Mouse (Mus musculus) frontal cortex, postnatal 14 days (tissue): ENCODE measurements around the gene Agl.
A peak's percentile ranks its signal among the peaks of the same experiment; 100 is the strongest.
"Not testable (repeated sequence)": the region's sequence is repeated elsewhere in the genome, so short reads cannot be mapped to it uniquely, and the experiment has no call there.

Experiments
- DNase-seq, 2 experiments: peaks; one replicate each; pipeline ENCODE4 v3.0.0; 2022; ENCODE audit warnings: low spot score in 2 of 2

The Agl gene

DNA sequence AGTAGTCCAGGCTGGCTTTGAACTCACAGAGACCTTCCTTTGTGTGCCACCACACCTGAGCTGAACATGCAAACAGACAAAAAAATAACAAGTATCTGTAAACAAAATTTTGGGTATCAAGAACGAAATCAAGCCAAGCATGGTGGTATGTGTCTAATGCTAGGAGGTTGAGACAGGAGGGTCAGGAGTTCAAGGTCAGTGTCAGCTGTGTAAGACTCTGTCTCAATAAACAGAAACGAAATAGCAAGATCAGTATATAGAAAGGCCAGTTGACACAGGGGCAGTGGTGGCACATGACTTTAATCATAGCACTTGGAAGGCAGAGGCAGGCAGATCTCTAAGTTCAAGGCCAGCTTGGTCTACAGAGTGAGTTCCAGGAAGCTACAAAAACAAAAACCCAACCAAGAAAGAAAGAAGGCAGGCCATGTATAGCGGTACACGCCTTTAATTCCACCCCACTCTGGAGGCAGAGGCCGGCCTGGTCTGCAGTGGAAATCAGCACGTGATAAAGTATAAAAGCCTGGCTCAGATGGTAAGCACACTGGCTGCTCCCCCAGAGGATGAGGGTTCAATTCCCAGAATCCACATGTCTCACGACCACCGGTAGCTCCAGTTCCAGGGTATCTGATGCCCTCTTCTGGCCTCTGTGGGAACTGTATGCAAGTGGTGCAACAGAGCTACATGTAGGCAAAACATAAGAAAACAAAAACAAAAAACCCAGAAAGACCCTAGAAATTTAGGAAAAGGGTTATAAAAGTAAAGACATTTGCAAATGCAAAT is 59.4 kb downstream of the Agl start:
- peak in 1 of 2 experiments; percentile 29 for DNase-seq

DNA sequence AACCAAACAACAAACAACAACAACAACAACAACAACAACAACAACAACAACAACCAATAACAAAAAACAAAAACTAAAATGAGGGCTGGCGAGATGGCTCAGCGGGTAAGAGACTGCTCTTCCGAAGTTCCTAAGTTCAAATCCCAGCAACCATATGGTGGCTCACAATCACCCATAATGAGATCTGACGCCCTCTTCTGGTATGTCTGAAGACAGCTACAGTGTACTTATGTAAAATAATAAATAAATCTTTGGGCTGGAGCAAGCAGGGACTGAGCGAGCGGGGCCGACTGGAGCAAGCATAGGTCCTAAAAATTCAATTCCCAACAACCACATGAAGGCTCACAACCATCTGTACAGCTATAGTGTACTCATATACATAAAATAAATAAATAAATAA is 60.3 kb downstream of the Agl start:
- DNase-seq, result not testable (repeated sequence)

DNA sequence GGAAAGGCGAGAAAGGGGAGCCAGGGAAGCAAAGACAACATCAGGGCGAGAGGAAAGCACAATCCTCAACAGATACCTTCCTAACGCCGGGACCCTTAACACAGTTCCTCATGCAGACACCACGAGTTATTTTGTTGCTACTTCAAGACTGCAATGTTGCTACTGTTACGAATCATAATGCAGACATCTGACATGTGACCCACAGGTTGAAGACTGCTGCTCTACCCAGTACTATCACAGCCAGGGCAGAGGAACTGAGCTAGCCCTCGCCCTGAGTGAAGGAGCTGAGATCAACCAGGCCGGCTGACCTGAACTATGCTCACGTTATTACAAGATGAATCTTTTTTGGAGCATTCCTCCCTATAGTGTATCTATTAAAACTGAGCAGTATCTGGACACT is 67.0 kb downstream of the Agl start:
- DNase-seq, result no peak

DNA sequence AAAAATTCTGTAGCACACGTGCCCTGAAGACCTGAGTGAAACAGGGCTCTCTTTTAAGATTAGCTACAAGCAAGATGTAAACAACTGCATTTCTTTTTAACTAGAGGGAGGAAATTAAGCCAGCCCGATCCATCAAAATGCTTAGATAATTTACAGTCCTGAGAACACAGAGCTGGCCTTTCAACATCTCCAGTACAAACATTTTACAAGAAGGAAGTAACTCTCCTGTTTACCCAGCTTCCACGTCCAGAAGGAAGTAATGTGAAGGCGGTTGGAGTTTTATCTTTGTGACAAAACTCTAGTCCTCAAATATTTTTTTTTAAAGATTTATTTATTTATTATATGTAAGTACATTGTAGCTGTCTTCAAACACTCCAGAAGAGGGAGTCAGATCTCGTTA is 67.9 kb downstream of the Agl start:
- no peak for DNase-seq

DNA sequence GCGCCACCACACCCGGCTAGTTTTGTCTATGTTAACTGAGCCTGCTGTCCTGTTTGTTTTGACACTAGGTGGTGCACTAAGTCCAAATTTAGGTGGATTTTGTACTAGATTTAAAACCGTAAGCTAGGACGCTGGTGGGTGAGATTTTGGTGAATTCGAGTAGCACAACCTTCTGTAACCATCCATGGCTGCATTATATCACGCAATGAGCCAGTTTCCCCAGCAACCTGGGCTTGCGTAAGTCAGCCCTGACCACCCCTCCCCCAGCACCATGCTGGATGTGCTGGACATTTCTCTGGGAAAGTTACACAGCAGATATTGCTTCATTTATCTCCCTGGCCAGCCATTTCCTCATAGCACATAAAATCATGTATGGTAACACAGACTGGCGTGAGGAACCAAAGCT is 70.6 kb downstream of the Agl start:
- no peak for DNase-seq

DNA sequence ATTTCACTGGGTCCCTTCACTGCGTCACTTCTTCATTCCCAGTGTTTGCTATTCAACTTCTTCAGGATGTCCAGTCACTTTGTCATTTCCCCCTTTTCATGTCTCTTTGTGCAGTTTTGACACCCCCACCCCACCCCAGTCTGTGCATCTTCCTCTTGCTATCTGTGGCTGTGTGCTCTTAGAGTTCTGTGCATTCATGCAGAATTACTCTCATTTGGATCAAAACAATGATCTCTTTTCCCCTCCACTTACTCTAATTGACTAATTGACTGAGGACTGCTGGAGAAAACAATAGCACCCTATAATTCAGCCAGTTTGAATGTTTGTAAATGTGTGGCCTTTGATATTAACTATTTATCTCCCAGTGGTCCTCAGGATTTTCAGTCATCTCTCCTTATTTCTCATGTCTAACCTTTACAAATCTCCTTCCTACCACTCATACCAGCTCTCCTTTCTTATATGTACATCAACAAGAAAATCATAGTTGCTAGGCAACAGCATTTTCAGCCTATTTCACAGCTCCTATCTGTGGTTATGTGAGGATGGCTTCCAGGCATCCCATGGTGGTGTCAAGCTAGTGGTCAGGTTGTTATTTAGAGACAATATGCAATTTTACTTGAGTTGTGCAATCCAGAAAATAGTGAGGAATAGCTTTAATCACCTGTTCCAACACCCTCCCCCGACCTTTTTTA is 78.3 kb downstream of the Agl start:
- DNase-seq, result no peak

DNA sequence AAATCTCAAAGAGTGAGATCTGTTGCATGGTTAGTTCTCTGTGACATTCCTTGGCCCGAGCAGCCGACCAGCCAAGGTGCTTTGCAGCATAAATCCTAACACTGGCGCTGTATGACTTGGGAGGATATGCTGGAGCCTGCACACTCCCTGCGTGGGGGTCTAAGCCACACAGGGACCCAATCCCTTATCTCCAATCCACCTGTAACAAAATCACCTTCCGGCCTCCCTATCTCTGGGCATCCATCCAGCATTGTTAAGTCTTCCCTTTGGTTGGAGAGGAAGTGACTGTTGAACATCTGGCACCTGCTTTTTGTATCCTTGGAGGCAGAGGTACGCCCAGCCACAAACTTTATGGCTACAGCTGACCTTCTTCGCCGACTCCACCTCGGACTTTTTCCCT is 81.2 kb downstream of the Agl start:
- no peak for DNase-seq

DNA sequence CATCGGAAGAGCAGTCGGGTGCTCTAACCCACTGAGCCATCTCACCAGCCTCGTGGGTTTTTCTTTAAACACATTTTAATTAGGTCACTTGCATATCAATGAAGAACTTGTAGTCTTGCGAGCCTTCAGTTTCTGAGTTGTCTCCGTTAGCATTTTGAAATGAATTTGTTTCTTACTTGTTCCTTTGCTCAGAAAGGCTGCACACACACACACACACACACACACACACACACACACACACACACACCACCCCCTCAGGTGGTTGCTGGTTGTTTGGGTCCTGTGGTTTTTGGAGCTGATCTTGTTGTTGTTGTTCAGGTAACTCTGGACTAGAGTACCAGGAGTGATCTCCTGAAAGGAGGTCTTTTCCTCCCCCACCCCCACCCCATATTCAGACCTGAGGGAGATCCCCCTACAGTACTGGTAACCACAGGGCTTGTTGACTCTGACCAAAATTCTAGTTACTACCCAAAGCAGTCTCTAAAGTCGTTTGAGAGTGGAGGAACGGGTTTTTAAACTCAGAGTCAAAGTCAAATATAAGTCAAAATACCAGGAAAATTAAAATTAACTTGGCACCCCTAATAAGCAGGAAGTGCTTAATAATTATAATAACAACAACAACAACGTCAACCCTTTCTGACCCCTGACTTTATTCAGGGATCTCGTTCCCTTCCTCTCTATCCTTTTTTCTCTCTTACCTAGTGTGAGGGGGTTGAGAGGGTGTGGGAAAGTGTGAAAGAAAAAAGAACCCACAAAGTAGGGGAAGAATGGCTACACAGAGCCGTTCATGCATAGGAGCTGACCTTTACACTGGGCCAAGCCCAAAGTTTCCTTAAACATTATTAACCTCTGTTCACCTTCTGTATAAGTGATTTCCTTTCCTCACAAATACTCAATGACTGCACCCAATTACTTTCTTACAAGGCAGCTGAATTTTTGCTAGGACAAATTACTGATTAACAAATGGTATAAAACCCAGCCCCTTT is 84.2 kb downstream of the Agl start:
- DNase-seq, result no peak

DNA sequence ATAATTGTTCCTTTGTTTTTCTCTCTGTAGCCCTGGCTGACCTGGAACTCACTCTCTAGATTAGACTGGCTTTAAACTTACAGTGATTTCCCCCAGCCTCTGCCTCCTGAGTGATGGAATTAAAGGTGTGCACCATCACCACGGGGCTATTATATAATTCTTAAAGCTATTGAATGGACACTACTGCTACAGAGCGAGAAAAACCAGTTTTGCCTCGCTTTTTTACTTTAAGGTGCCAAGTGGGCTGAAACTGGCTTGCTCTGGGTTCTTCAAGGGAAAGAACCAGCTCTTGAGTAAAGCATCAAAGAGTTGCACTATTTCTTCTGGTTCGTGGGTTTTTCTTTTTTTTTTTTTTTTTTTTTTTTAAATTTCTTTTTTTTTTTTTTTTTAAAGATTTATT is 85.0 kb downstream of the Agl start:
- no peak for DNase-seq

DNA sequence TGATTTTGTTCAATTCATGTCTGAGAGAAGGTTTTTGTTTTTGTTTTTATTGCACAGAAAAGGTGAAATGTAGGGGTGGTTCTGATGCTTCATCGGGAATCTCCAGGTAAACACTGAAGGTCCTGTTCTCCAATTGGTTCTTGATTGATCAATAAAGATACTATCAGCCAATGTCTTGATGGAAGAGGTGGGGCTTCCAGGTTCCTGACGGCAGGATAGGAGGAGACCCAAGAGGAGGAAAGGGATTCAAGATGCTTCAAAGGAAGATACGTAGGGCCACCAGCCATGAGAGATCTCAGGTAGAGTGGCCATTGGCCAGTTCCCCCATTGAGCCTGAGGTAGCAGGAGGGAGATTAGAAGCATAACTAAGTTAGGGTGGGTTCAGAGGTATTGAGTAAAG is 89.0 kb downstream of the Agl start:
- DNase-seq, result no peak

DNA sequence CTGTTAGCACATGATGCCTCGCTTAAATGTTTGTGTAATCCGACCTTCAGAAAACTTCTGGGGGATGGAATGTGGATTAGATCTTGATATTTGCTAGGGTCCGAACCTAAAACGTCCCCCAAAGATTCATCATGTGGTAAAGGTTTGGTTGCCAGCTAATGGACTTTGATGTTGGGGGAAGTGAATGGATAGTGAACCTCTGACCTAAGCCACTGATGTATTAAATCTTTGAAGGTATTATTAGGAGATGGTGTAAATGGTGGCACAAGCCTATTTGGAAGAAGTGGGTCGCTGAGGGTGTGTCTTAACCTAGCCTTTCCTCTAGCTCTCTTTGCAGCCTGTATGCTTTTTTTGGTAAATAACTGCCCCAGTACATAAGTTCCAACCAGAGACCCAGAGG is 94.9 kb downstream of the Agl start:
- no peak for DNase-seq

DNA sequence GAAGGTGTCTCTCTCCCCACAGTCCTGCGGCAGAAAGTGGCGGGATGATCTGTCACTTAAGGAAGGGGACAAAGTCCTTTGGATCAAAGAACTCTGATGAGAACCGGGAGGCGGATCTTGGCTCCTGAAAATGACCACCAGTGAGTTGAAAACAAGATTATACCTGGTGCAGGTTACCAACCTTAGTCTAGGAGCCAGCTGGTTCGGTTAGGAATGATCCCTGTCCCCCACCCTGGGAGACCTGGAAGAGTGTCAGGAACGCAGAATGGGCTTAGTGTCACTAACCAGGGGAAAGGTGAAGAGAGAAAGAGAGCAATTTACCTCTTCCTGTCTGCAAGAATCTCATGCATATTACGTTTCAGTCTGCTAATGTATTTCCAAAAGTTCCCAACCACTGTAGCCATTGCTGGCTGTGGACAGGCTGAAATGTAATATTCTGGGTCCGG is 95.5 kb downstream of the Agl start, which contains the start of gene Slc35a3:
TSS of gene Slc35a3 (minus strand) at position 396 of the 446 bp plus-strand sequence.
- no peak for DNase-seq

DNA sequence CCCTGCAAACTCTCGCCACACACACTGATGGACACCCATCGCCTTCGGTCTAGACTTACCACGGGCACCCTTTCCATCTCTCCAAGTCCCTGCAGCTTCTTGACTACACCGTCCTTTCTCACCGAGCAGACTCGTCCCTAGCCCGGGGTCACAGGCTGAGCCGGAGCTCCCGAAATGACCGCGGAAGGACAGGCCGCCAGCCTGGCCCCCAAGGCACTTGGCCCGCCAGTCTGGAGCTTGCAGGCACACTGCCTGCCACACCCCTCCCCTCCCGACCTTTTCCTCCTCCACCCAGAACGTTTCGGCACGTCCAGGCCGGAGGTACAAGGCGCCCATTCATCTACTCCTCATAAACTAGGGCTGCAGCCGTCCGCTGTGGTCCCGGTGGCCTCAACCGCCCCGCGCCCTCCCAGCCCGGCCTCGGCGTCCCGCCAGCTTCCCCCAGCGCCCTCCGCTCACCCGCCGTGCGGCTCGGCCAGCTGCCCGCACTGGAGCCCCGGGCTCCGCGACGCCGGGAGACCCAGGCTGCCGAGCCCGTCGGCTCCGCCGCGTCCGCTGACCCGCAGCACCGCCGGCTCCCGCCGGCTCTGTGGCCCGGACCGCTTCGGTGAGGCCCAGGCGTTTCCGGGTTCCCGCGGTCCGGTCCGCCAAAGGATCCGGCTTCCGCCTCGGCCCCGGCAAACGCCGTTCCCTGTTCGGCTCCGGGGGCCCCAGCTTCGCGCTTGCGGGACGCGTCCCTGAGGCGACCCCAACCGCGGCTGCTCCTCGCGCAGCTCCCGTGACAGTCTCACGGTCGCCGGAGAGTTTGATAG is 96.1 kb downstream of the Agl start:
- peak; percentile 46 to 67 for DNase-seq

DNA sequence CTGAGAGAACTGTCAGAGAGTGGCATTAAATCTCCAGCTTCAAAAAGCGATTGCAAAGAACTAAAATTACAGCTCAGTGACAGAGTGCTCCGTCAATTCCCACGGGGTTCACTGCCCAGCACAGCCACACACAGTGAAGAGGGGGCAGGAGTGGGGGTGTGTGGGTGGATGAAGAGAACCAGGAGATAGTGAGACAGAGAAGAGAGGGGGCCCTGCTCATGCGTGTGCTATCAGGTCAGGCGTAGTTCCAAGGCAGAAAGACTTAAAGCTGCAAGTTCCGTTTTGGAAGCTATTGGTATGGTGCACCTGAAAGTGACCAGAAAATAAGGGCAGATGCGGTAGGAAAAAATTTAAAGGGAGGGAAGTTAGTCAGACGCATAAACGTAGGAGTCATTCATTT is 97.0 kb downstream of the Agl start:
- no peak for DNase-seq

DNA sequence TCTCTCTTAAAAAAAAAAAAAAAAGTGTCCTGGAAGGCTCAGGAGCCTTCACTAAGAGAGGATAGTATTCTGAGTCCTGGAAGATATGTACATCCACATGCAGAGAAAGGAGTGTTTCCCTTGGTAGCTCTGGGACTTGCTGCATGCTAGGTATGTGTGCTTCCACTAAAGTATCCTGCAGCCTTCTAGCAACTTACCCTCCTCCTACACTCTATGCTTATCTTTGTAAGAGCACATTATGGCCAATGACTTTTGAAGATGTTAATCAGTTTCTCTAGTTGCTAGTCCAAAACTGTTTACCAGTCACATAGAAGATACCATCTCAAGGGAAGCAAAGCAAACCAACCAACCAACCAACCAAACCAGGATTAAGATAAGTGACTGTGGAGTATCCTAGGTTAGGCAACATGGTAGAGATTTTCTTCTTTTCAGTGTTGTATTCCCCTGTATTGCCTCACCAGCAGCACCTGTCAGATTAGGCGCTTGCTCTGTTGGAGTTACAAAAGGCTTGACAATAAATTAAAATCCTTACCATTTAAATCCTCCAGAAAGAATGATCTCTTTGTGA is 102.2 kb downstream of the Agl start:
- no peak for DNase-seq

DNA sequence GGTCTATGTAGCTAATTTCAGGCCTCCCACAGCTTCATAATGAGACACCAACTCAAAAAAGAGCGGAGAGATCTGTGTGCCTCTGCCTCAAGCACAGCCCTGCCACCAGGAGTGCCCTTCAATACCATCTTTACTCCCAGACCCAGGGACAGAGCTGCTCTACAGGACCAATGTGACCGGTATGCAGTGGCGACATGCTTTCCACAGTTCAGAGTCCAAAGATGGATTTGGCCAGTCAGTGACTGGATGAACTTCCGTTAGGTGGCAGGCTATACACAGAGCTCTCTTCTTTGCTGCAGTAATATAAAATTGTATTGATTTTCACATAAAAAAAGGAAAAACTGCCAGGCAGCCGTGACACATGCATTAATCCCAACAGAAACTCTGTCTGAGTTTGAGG is 104.1 kb downstream of the Agl start:
- DNase-seq, result no peak

DNA sequence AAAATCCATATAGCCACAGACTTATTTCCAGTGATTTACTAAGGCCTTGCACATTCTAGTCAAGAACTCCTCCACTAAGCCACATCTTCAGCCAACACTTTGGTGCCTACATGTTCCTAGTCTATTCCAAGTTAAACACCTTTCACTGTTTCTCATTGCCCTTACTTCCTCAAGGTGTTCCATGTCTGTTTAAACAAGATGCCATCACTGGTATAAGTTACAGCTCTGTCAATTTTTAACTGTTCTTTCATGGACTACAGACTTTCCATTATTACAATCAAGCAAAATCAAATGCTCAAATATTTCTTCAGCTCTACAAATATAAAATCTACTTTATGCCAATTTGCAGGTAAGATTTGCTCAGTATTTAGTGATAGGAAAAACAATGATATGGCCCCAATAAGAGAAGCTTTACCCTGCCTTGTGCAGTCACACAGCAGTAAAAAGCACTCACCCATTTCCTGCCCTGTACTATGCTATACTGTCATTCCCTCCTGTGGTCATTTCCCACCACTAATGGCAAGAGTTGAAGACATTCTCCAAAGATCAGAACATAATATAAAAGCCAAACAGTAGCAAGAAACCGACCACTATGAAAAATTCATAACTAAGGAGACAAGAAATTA is 105.2 kb downstream of the Agl start:
- no peak for DNase-seq

DNA sequence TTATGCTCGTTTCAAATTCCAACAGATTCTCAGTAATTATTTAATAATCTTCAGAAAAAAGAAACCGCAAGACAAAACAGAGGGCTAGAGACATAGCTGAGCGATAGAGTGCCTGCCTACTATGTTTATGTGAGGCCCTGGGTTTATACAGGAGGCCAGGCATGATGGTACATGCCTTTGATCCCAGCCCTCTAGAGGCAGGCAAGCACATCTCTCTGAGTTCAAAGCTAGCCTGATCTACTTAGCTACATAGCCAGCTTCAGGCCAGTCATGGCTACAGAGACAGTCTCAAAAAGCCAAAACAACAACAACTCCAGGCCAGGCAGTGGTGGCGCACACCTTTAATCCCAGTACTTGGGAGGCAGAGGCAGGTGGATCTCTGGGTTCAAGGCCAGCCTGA is 106.4 kb downstream of the Agl start:
- DNase-seq, result no peak

DNA sequence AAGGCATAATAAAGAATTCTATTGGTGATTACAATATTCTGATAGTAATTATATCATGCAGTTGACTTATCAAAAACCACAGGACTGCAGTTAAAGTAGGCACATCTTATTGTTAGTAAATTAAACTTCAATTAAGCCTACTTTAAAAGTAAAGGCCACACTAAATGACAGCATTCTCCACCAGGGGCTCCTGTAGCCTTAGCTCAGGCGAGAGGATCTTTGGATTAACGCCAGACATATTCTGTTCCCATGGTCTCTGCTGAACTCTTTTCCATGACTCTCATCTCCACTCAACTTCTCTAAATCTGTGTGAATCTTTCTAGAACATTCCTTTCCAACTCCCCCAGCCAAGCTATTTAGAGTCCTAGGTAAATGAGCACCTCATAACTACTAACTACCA is 109.2 kb downstream of the Agl start:
- no peak for DNase-seq

DNA sequence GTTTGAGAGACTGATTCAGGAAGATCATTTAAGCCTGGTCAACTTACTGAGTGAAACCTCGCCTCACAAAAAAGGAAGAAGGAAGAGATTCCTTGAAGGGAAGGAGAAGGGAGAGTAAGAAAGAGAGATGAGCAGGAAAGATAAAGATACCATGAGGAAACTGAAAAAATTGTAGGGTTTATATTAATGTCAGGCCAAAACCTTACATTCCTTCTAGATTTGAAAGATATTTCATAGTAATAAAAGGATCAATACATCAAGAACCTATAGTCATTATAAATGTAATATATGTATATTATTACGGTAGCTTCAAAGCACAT is 112.3 kb downstream of the Agl start:
- no peak for DNase-seq
